Mouse (Mus musculus): ENCODE measurements at regions not wholly inside any gene's neighbourhood (a gene's known extent, or its start where the extent isn't known, plus 50 kb on each side); places are given as distances from the start of the nearest gene placed in this dataset.

- Histone ChIP-seq H3K4me3 (no peak overlapping the region), H3K27me3 (ENCODE audit: control insufficient read depth, insufficient read depth, insufficient read length) (peaks cover 42% of the 10 kb centered on the region), H3K79me2 (ENCODE audit: control insufficient read depth, insufficient read depth) (no peaks in the 10 kb centered on the region), H3K36me3 (ENCODE audit: control insufficient read depth, insufficient read depth) (no peaks in the 10 kb centered on the region), H3ac (ENCODE audit: control insufficient read depth, insufficient read length) (no peak overlapping the region), H3K4me2 (ENCODE audit: low read depth) (no peak overlapping the region)
- TF ChIP-seq MAX (IDR thresholded peaks at IDR 0.05; ENCODE audit: low read depth) = no peak
Measured at GRCm38 (mm10) chr12:112378482-112379243, 110.6 kb upstream of the A530016L24Rik start.

DNA sequence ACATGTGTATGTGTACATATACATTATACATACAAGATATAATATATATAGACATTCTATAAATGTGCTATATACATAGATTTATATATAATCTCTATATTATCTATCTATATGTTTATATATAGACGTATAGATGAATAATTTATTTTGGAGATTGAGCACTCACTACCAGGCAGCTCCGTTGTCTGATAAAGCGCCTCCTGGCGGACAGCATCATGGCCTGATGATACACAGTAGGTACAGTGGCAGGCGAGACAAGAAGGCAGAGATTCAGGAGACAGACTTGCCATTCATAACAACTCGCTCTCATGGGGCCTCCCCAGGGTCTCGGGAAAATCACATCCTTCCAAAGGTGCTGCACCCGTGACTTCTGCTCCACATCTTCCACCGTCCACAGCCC lies 101.4 kb upstream of the A530016L24Rik start:
- Histone ChIP-seq H3K79me2 (ENCODE audit: control insufficient read depth, insufficient read depth) (no peaks in the 10 kb centered on the region), H3K4me3 (no peak overlapping the region), H3K27me3 (ENCODE audit: control insufficient read depth, insufficient read depth, insufficient read length) (peaks cover 13% of the 10 kb centered on the region), H3K36me3 (ENCODE audit: control insufficient read depth, insufficient read depth) (no peaks in the 10 kb centered on the region), H3K4me2 (ENCODE audit: low read depth) (no peak overlapping the region), H3ac (ENCODE audit: control insufficient read depth, insufficient read length) (no peak overlapping the region)
- TF ChIP-seq E2F4 (IDR thresholded peaks at IDR 0.05; ENCODE audit: insufficient read depth) (no peak), POLR2AphosphoS2 (IDR thresholded peaks at IDR 0.05; ENCODE audit: insufficient read length, low read depth) (no peak), CEBPB (IDR thresholded peaks at IDR 0.05; ENCODE audit: insufficient read depth, poor library complexity, severe bottlenecking) (no peak), POLR2A (IDR thresholded peaks at IDR 0.05; ENCODE audit: insufficient read length, low read depth) (no peak), TCF12 (IDR thresholded peaks at IDR 0.05; ENCODE audit: insufficient read depth, poor library complexity, severe bottlenecking) (no peak), MYOG (IDR thresholded peaks at IDR 0.05; ENCODE audit: control insufficient read depth in 1 of 3, insufficient read depth in 1 of 3, insufficient read length in 2 of 3, low read depth in 2 of 3) (no peak)

DNA sequence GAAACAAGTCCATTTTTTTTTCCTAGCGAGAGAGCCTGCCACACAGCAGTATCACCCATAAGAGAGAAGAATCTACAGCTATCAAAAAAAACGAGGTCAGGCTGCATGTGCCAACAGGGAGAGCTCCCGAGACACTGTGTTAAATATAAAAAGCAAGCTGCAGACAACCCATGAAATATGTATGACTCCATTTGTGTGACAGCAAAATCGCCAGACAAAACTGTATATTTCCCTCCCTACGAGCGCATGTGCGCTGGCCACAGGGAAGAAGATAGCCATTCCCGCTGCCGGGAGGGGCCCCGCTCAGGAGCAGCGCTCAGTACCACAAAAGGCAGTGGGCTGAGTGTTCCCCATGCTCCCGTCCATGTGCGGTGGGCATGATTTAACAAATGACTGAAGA lies 93.3 kb upstream of the A530016L24Rik start:
- H3K27me3 ChIP-seq (ENCODE audit: control insufficient read depth, insufficient read depth, insufficient read length) = peaks cover 40% of the 10 kb centered on the region
- no peaks in the 10 kb centered on the region for H3K36me3 ChIP-seq (ENCODE audit: control insufficient read depth, insufficient read depth)
- H3K79me2 ChIP-seq (ENCODE audit: control insufficient read depth, insufficient read depth) = no peaks in the 10 kb centered on the region
- H3ac ChIP-seq (ENCODE audit: control insufficient read depth, insufficient read length) = no peak overlapping the region
- no peak for TF ChIP-seq MYOD1 (IDR thresholded peaks at IDR 0.05; ENCODE audit: control insufficient read depth in 1 of 3, insufficient read length in 2 of 3, low read depth in 2 of 3)
- TF ChIP-seq SRF (IDR thresholded peaks at IDR 0.05; ENCODE audit: control insufficient read depth, insufficient read length, low read depth) = no peak
- no peak for TF ChIP-seq MAX (IDR thresholded peaks at IDR 0.05; ENCODE audit: low read depth)
- no peak for TF ChIP-seq POLR2AphosphoS2 (IDR thresholded peaks at IDR 0.05; ENCODE audit: insufficient read length, low read depth)
- TF ChIP-seq MYOG (IDR thresholded peaks at IDR 0.05; ENCODE audit: control insufficient read depth in 1 of 3, insufficient read depth in 1 of 3, insufficient read length in 2 of 3, low read depth in 2 of 3) = no peak
- no peak for TF ChIP-seq USF1 (IDR thresholded peaks at IDR 0.05; ENCODE audit: low read depth)
- no peak for TF ChIP-seq TCF3 (IDR thresholded peaks at IDR 0.05; ENCODE audit: insufficient read length, low read depth)
- no peak for TF ChIP-seq TCF12 (IDR thresholded peaks at IDR 0.05; ENCODE audit: insufficient read depth, poor library complexity, severe bottlenecking)
- no peak for TF ChIP-seq POLR2A (IDR thresholded peaks at IDR 0.05; ENCODE audit: insufficient read length, low read depth)
- no peak for TF ChIP-seq REST (IDR thresholded peaks at IDR 0.05; ENCODE audit: insufficient read depth, insufficient read length)
- TF ChIP-seq E2F4 (IDR thresholded peaks at IDR 0.05; ENCODE audit: insufficient read depth) = no peak
- H3K4me3 ChIP-seq = no peak overlapping the region
- no peak overlapping the region for H3K4me2 ChIP-seq (ENCODE audit: low read depth)

GRCm38 (mm10) chr12:112403688-112404240 lies 85.5 kb upstream of the A530016L24Rik start:
- H3K36me3 ChIP-seq (ENCODE audit: control insufficient read depth, insufficient read depth) = no peaks in the 10 kb centered on the region
- H3ac ChIP-seq (ENCODE audit: control insufficient read depth, insufficient read length) = no peak overlapping the region
- no peak overlapping the region for H3K4me3 ChIP-seq
- TF ChIP-seq TCF3 (IDR thresholded peaks at IDR 0.05; ENCODE audit: insufficient read length, low read depth) (no peak), TCF12 (IDR thresholded peaks at IDR 0.05; ENCODE audit: insufficient read depth, poor library complexity, severe bottlenecking) (no peak), MYOG (IDR thresholded peaks at IDR 0.05; ENCODE audit: control insufficient read depth in 1 of 3, insufficient read depth in 1 of 3, insufficient read length in 2 of 3, low read depth in 2 of 3) (no peak), MAX (IDR thresholded peaks at IDR 0.05; ENCODE audit: low read depth) (no peak), REST (IDR thresholded peaks at IDR 0.05; ENCODE audit: insufficient read depth, insufficient read length) (no peak), MYOD1 (IDR thresholded peaks at IDR 0.05; ENCODE audit: control insufficient read depth in 1 of 3, insufficient read length in 2 of 3, low read depth in 2 of 3) (no peak), SRF (IDR thresholded peaks at IDR 0.05; ENCODE audit: control insufficient read depth, insufficient read length, low read depth) (no peak), POLR2AphosphoS2 (IDR thresholded peaks at IDR 0.05; ENCODE audit: insufficient read length, low read depth) (no peak), POLR2A (IDR thresholded peaks at IDR 0.05; ENCODE audit: insufficient read length, low read depth) (no peak), CEBPB (IDR thresholded peaks at IDR 0.05; ENCODE audit: insufficient read depth, poor library complexity, severe bottlenecking) (no peak), USF1 (IDR thresholded peaks at IDR 0.05; ENCODE audit: low read depth) (no peak), E2F4 (IDR thresholded peaks at IDR 0.05; ENCODE audit: insufficient read depth) (no peak)
- peaks cover 48% of the 10 kb centered on the region for H3K27me3 ChIP-seq (ENCODE audit: control insufficient read depth, insufficient read depth, insufficient read length)
- no peak overlapping the region for H3K4me2 ChIP-seq (ENCODE audit: low read depth)
- no peaks in the 10 kb centered on the region for H3K79me2 ChIP-seq (ENCODE audit: control insufficient read depth, insufficient read depth)

DNA sequence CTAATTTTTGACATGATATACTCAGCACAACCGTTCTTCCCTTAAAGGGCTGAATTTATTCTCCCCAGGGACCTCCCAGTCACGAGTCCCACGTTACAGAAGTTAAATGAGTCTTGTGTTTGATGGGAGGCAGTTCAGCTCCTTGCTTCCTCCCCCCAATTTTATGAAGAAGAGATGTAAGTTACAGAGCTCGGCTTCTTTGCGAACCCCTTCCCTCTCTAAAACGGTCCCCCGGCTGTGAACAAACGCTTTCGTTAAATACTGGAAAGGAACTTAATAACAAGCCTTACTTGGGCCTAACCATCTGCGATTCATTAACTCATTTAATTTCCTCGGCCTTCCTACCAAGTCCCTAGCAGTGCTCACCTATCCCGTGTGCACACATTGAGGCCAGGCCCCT lies 84.9 kb upstream of the A530016L24Rik start:
- H3K4me2 ChIP-seq (ENCODE audit: low read depth) = no peak overlapping the region
- no peaks in the 10 kb centered on the region for H3K36me3 ChIP-seq (ENCODE audit: control insufficient read depth, insufficient read depth)
- H3K27me3 ChIP-seq (ENCODE audit: control insufficient read depth, insufficient read depth, insufficient read length) = peaks cover 48% of the 10 kb centered on the region
- no peak overlapping the region for H3ac ChIP-seq (ENCODE audit: control insufficient read depth, insufficient read length)
- H3K79me2 ChIP-seq (ENCODE audit: control insufficient read depth, insufficient read depth) = no peaks in the 10 kb centered on the region
- H3K4me3 ChIP-seq = no peak overlapping the region
- TF ChIP-seq E2F4 (IDR thresholded peaks at IDR 0.05; ENCODE audit: insufficient read depth) (no peak), SRF (IDR thresholded peaks at IDR 0.05; ENCODE audit: control insufficient read depth, insufficient read length, low read depth) (no peak)

Data from myocyte (in vitro differentiated cells).